Comparison of ENCODE assay signal across 26 mouse cellular contexts in genomic region chr4:154116421-154116820, GRCm38 (mm10). TPM values are rescaled to one million over a fixed set of nuclear protein-coding genes. Genes with fewer than 3 reads are reported as not detected.
A peak's percentile ranks its signal among the peaks of the same experiment; 100 is the strongest.
DNase-seq lines count a peak whose midpoint lies in the region; ATAC-seq and TF ChIP-seq lines count a peak whose summit lies in the region.
"Had no signal": no experiment of that assay in that cellular context is flagged by ENCODE, and none has a peak within 500 bp of the region (broad histone marks: within the 10 kb centered on the region; RNA-seq: fewer than 3 reads in every experiment).

No protein-coding gene starts in this region.

- no peak overlapping the region for H3K4me3 ChIP-seq in liver, embryonic 13.5 days (replicated peaks)
- no peak overlapping the region for H3K4me3 ChIP-seq in liver, postnatal 0 days (ENCODE audit: low read depth, low read length)
- no peak overlapping the region for H3K4me3 ChIP-seq in midbrain, embryonic 11.5 days (ENCODE audit: low read depth, low read length)
- H3K4me3 ChIP-seq: embryonic facial prominence, embryonic 13.5 days; erythroblast, embryonic 14.5 days; forebrain, embryonic 12.5 days; heart, embryonic 12.5 days; hindbrain, embryonic 13.5 days; limb, embryonic 10.5 days; megakaryocyte, embryonic 14.5 days; neural tube, embryonic 12.5 days had no signal

- TF ChIP-seq EP300 in liver, postnatal 0 days (IDR thresholded peaks at IDR 0.05; ENCODE audit: low read depth) = no peak

- H3K4me2 ChIP-seq in liver, embryonic 13.5 days = no peak overlapping the region
- H3K4me2 ChIP-seq in liver, postnatal 0 days (ENCODE audit: low read depth, low read length) = no peak overlapping the region
- no peak overlapping the region for H3K4me2 ChIP-seq in midbrain, embryonic 11.5 days
- H3K4me2 ChIP-seq: embryonic facial prominence, embryonic 13.5 days; forebrain, embryonic 12.5 days; heart, embryonic 12.5 days; hindbrain, embryonic 13.5 days; neural tube, embryonic 12.5 days had no signal

- H3K27ac ChIP-seq in liver, embryonic 13.5 days = peak overlapping the region; percentile 36; the same call in 1 of the 2 replicates
- no peak overlapping the region for H3K27ac ChIP-seq in liver, postnatal 0 days (ENCODE audit: low read depth)
- no peak overlapping the region for H3K27ac ChIP-seq in midbrain, embryonic 11.5 days (ENCODE audit: low read depth, low read length)
- H3K27ac ChIP-seq: embryonic facial prominence, embryonic 13.5 days; forebrain, embryonic 12.5 days; hindbrain, embryonic 13.5 days; limb, embryonic 10.5 days; neural tube, embryonic 12.5 days had no signal

- peak; percentile 59 to 67 for DNase-seq in cerebellum, postnatal 10 days
- no peak for DNase-seq in cerebellum, postnatal 25 days
- no peak for DNase-seq in liver, embryonic 13.5 days
- DNase-seq in liver, postnatal 0 days = no peak
- peak; percentile 9 for DNase-seq in ZHBTc4 (ENCODE audit: low read depth, low spot score)
- DNase-seq in adrenal gland, postnatal 36 days = peak; percentile 50 to 65
- no peak for DNase-seq in midbrain, embryonic 11.5 days (ENCODE audit: low spot score, missing footprints)
- DNase-seq: cerebellum, adult 18-20 months; cerebellum, postnatal 36 days; embryo, embryonic 11 days; gastrocnemius, postnatal 25 days; heart, adult 18-20 months; heart, postnatal 10 days; liver; lung, postnatal 36 days; midbrain, embryonic 14.5 days; right cerebral cortex, adult 18-20 months had no signal

- WGBS in liver, embryonic 13.5 days (ENCODE audit: insufficient replicate concordance) = 63% methylated on average over 7 of the region's 7 CpGs
- 45% methylated on average over 7 of the region's 7 CpGs for WGBS in liver, postnatal 0 days (ENCODE audit: insufficient replicate concordance)
- WGBS in midbrain, embryonic 11.5 days = 58% methylated on average over 7 of the region's 7 CpGs

- no peaks in the 10 kb centered on the region for H3K36me3 ChIP-seq in liver, embryonic 13.5 days
- no peaks in the 10 kb centered on the region for H3K36me3 ChIP-seq in liver, postnatal 0 days (replicated peaks; ENCODE audit: insufficient read depth, low read length)
- no peaks in the 10 kb centered on the region for H3K36me3 ChIP-seq in midbrain, embryonic 11.5 days (ENCODE audit: control insufficient read depth, insufficient read depth, low read length)
- H3K36me3 ChIP-seq: embryonic facial prominence, embryonic 13.5 days; forebrain, embryonic 12.5 days; heart, embryonic 12.5 days; hindbrain, embryonic 13.5 days; limb, embryonic 10.5 days; neural tube, embryonic 12.5 days had no signal

- H3K27me3 ChIP-seq in liver, embryonic 13.5 days = peaks cover 10% of the 10 kb centered on the region; the same call in 1 of the 2 replicates
- H3K27me3 ChIP-seq in liver, postnatal 0 days (ENCODE audit: insufficient read depth, low read length) = no peaks in the 10 kb centered on the region
- H3K27me3 ChIP-seq in midbrain, embryonic 11.5 days (ENCODE audit: control insufficient read depth, insufficient read depth, low read length) = no peaks in the 10 kb centered on the region; the same call in 1 of the 2 replicates
- H3K27me3 ChIP-seq: neural tube, embryonic 12.5 days had no signal

- no peak for TF ChIP-seq CTCF in liver, postnatal 0 days (IDR thresholded peaks at IDR 0.05; ENCODE audit: low read depth)

- peaks cover 53% of the 10 kb centered on the region for H3K4me1 ChIP-seq in liver, embryonic 13.5 days (replicated peaks)
- peaks cover 21% of the 10 kb centered on the region for H3K4me1 ChIP-seq in liver, postnatal 0 days (ENCODE audit: insufficient read depth)
- no peaks in the 10 kb centered on the region for H3K4me1 ChIP-seq in midbrain, embryonic 11.5 days (ENCODE audit: control insufficient read depth, insufficient read depth, low read length)
- H3K4me1 ChIP-seq: embryonic facial prominence, embryonic 13.5 days; forebrain, embryonic 12.5 days; heart, embryonic 12.5 days; hindbrain, embryonic 13.5 days; megakaryocyte, embryonic 14.5 days; neural tube, embryonic 12.5 days had no signal

- H3K9ac ChIP-seq in liver, embryonic 13.5 days = no peak overlapping the region
- no peak overlapping the region for H3K9ac ChIP-seq in liver, postnatal 0 days (replicated peaks)
- no peak overlapping the region for H3K9ac ChIP-seq in midbrain, embryonic 11.5 days (ENCODE audit: low read length)
- H3K9ac ChIP-seq: embryonic facial prominence, embryonic 13.5 days; forebrain, embryonic 12.5 days; heart, embryonic 12.5 days; hindbrain, embryonic 13.5 days; neural tube, embryonic 12.5 days had no signal

- ATAC-seq in liver, embryonic 13.5 days (ENCODE audit: low read depth) = no peak
- no peak; the same call in 1 of the 2 replicates for ATAC-seq in liver, postnatal 0 days
- no peak for ATAC-seq in midbrain, embryonic 11.5 days (ENCODE audit: low FRiP score)
- ATAC-seq: CD4-positive, CD25-positive, alpha-beta regulatory T cell, adult 4 months had no signal

- H3K9me3 ChIP-seq in liver, embryonic 13.5 days (replicated peaks) = no peaks in the 10 kb centered on the region
- no peaks in the 10 kb centered on the region for H3K9me3 ChIP-seq in liver, postnatal 0 days (ENCODE audit: low read length)
- no peaks in the 10 kb centered on the region for H3K9me3 ChIP-seq in midbrain, embryonic 11.5 days (ENCODE audit: control insufficient read depth, low read length)
- H3K9me3 ChIP-seq: embryonic facial prominence, embryonic 13.5 days; forebrain, embryonic 12.5 days; heart, embryonic 12.5 days; hindbrain, embryonic 13.5 days; limb, embryonic 10.5 days; megakaryocyte, embryonic 14.5 days; neural tube, embryonic 12.5 days had no signal

RNA-seq across cellular contexts. Expression of gene Trp73, which starts 23.6 kb away (rescaled TPM):
- polyA plus RNA-seq in liver, embryonic 13.5 days (2015; fragmentation: Nextera tagmentation; extraction: Ambion mirVana) = 0.17 TPM in 1 of 2 replicates, not detected in the other
- not detected in 2 replicates for polyA plus RNA-seq in liver, postnatal 0 days (2015; fragmentation: Nextera tagmentation; extraction: Ambion mirVana)
- total RNA-seq in adrenal gland, postnatal 36 days (2021) = not detected
- polyA plus RNA-seq in midbrain, embryonic 11.5 days (2014; fragmentation: Nextera tagmentation; extraction: Ambion mirVana) = 0.15 and 0.51 TPM in 2 replicates
- polyA plus RNA-seq: CD4-positive, CD25-positive, alpha-beta regulatory T cell, adult 4 months had no signal

RNA-seq across cellular contexts. Expression of gene Wrap73, which starts 25.8 kb away (rescaled TPM):
- 26.9 and 29.9 TPM in 2 replicates for polyA plus RNA-seq in liver, embryonic 13.5 days (2015; fragmentation: Nextera tagmentation; extraction: Ambion mirVana)
- polyA plus RNA-seq in liver, postnatal 0 days (2015; fragmentation: Nextera tagmentation; extraction: Ambion mirVana) = 12.4 and 14.1 TPM in 2 replicates
- total RNA-seq in adrenal gland, postnatal 36 days (2021) = 10 to 100 TPM; 20.3 to 22.6 TPM
- polyA plus RNA-seq in midbrain, embryonic 11.5 days (2014; fragmentation: Nextera tagmentation; extraction: Ambion mirVana) = 42.2 and 46.3 TPM in 2 replicates

RNA-seq across cellular contexts. Expression of gene Tprgl, which starts 44.0 kb away (rescaled TPM):
- 138 and 145 TPM in 2 replicates for polyA plus RNA-seq in liver, embryonic 13.5 days (2015; fragmentation: Nextera tagmentation; extraction: Ambion mirVana)
- 74.4 and 83.4 TPM in 2 replicates for polyA plus RNA-seq in liver, postnatal 0 days (2015; fragmentation: Nextera tagmentation; extraction: Ambion mirVana)
- total RNA-seq in adrenal gland, postnatal 36 days (2021) = 100 to 1,000 TPM; 159 to 168 TPM
- polyA plus RNA-seq in midbrain, embryonic 11.5 days (2014; fragmentation: Nextera tagmentation; extraction: Ambion mirVana) = 140 and 144 TPM in 2 replicates

RNA-seq across cellular contexts. Expression of gene Megf6, which starts 54.1 kb away (rescaled TPM):
- polyA plus RNA-seq in liver, embryonic 13.5 days (2015; fragmentation: Nextera tagmentation; extraction: Ambion mirVana) = 1.5 and 1.6 TPM in 2 replicates
- polyA plus RNA-seq in liver, postnatal 0 days (2015; fragmentation: Nextera tagmentation; extraction: Ambion mirVana) = 0.67 and 0.89 TPM in 2 replicates
- total RNA-seq in adrenal gland, postnatal 36 days (2021) = 1 to 10 TPM; 2.9 to 3.4 TPM
- 11.5 and 12.4 TPM in 2 replicates for polyA plus RNA-seq in midbrain, embryonic 11.5 days (2014; fragmentation: Nextera tagmentation; extraction: Ambion mirVana)
- polyA plus RNA-seq: CD4-positive, CD25-positive, alpha-beta regulatory T cell, adult 4 months had no signal

Comparison
In these comparisons a context has a peak if more than half of its experiments do, and no peak if none do; other contexts are left out.
1. DNase-seq: peak in cerebellum, postnatal 10 days (2 of 2), ZHBTc4 (single experiment) and adrenal gland, postnatal 36 days (2 of 2); none in cerebellum, postnatal 25 days (0 of 2), liver, embryonic 13.5 days (single experiment), liver, postnatal 0 days (single experiment) and midbrain, embryonic 11.5 days (single experiment).